Mouse (Mus musculus) testis, postnatal 10 days (tissue): ENCODE results near the gene 4932429P05Rik.

ENCODE experiments used
- DNase-seq: peaks from one replicate; pipeline ENCODE4 v3.0.0; 2021; ENCODE audit warnings: low spot score

4932429P05Rik gene

DNA sequence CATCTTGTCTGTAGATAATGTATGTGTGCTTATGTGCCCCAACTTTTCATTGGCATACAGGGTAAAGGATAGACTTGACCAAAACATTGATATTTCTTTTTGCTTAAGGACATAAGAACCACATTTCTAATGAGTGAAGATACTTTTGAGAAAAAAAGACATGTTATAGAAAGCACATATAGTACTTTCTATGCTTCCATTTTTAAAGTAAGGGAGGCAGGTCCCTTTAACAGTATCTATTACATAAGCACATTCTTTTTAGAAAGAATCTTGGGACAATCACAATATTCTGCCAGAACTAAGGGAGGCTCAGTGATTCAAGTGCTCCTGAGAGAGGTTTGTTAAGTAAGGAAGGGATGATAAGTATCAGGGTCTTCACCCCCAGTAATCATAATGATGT is at the start of gene 4932429P05Rik:
Gene 4932429P05Rik, plus strand, starts transcription at position 301 of the 400 bp plus-strand sequence.
- no peak for DNase-seq
